Mouse (Mus musculus) layer of hippocampus, adult 9-11 months (tissue): ENCODE data around the gene Uox.
A peak's percentile ranks its signal among the peaks of the same experiment; 100 is the strongest.

Experiments
- DNase-seq: peaks from one replicate; pipeline ENCODE4 v3.0.0; 2022

Gene Uox

GRCm38 (mm10) chr3:146570148-146570782 is at the start of gene Uox:
Gene Uox, plus strand, starts transcription at chr3:146570426.
- no peak for DNase-seq

- peak; percentile 92 for DNase-seq
These were observed 49.2 kb upstream of the Uox start, which contains the start of gene Rpf1 for GRCm38 (mm10) chr3:146520798-146521651. Gene Rpf1, minus strand, starts transcription at chr3:146521429.

GRCm38 (mm10) chr3:146521652-146522020 is 48.6 kb upstream of the Uox start:
- DNase-seq = no peak

GRCm38 (mm10) chr3:146528335-146528734 is 41.9 kb upstream of the Uox start:
- DNase-seq = no peak

GRCm38 (mm10) chr3:146534986-146535385 is 35.2 kb upstream of the Uox start:
- no peak for DNase-seq

GRCm38 (mm10) chr3:146540521-146541273 is 29.5 kb upstream of the Uox start:
- no peak for DNase-seq

GRCm38 (mm10) chr3:146543632-146544031 is 26.6 kb upstream of the Uox start:
- no peak for DNase-seq

GRCm38 (mm10) chr3:146554816-146555215 is 15.4 kb upstream of the Uox start:
- DNase-seq = no peak

GRCm38 (mm10) chr3:146556567-146556966 is 13.7 kb upstream of the Uox start:
- DNase-seq = no peak

- DNase-seq = peak; percentile 13
These were observed 12.7 kb upstream of the Uox start for GRCm38 (mm10) chr3:146557507-146557906.

GRCm38 (mm10) chr3:146562936-146563335 is 7.3 kb upstream of the Uox start:
- no peak for DNase-seq

GRCm38 (mm10) chr3:146564268-146565064 is 5.8 kb upstream of the Uox start:
- peak; percentile 71 for DNase-seq

GRCm38 (mm10) chr3:146565065-146565411 is 5.2 kb upstream of the Uox start:
- DNase-seq = no peak

- no peak for DNase-seq
These were observed 2.9 kb upstream of the Uox start for GRCm38 (mm10) chr3:146567366-146567765.

- DNase-seq = peak; percentile 44
These were observed 2.2 kb upstream of the Uox start for GRCm38 (mm10) chr3:146567884-146568530.

GRCm38 (mm10) chr3:146569594-146569993 is 632 bp upstream of the Uox start:
- no peak for DNase-seq

- no peak for DNase-seq
These were observed 713 bp downstream of the Uox start for GRCm38 (mm10) chr3:146570939-146571338.

- no peak for DNase-seq
These were observed 1.1 kb downstream of the Uox start for GRCm38 (mm10) chr3:146571341-146571740.

GRCm38 (mm10) chr3:146577591-146577990 is 7.4 kb downstream of the Uox start:
- DNase-seq = no peak

- no peak for DNase-seq
These were observed 10.0 kb downstream of the Uox start for GRCm38 (mm10) chr3:146580039-146580729.

GRCm38 (mm10) chr3:146583478-146583877 is 13.3 kb downstream of the Uox start:
- no peak for DNase-seq

GRCm38 (mm10) chr3:146583908-146584307 is 13.7 kb downstream of the Uox start:
- DNase-seq = peak; percentile 18
